Mouse (Mus musculus) 3134 (cell line): ENCODE data around the gene Rbm3.
"Not testable (repeated sequence)": the region's sequence is repeated elsewhere in the genome, so short reads cannot be mapped to it uniquely, and the experiment has no call there.

Experiments
- DNase-seq: peaks from one replicate; pipeline ENCODE4 v3.0.0-alpha.2; 2011; ENCODE audit warnings: low spot score; ENCODE audit not compliant: insufficient read length; ENCODE audit errors: extremely low read depth

Rbm3 gene

DNA sequence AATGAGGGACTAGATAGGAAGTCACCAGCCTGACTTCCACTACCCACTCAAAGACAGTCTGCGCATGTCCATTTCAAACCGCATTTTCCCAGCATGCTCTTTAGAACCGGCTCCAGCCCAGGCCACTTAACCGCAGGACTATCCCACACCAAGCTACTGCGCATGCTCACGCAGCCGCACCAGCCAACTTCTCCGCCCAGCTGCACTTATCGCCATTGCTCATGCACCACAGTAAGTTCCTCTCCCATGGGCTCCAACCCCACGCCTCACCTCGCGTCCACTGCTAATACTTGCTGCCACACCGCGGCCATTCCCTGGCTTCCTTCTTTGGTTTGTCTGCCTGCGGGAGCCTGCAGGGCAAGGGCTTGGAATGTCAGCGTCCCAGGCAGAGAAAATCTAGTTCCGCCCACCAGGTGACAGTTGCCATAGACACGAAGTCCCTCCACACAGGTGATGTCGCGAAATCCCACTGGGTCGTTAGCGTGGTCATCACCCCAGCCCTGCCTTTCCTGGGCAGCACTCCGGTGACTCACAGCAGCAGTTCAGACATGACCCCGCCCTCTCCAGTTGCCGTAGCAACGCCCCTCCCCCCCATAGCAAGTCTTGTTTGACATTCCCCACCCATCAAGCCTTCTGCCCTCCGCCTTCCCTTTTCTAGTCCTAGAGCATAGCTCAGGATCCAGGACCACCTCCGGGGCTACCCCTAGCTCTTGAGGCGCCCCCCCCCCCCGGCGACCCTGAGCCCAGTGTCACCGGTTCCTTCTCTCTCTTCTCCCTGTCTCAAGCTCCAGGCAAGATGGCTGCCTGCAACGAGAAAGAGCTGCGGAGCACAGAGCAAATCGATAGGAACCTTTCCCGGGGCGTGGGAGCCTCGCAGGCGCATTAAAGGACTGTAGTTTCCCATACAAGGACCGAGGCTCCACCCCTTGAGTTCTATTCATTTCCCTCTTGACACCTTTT is 13.4 kb downstream of the Rbm3 start, which contains the start of gene Wdr13:
Gene Wdr13, minus strand, starts transcription at position 876 of the 960 bp plus-strand sequence.
- DNase-seq: peak; percentile 92

GRCm38 (mm10) chrX:8131393-8131792 is 14.3 kb downstream of the Rbm3 start:
- no peak for DNase-seq

DNA sequence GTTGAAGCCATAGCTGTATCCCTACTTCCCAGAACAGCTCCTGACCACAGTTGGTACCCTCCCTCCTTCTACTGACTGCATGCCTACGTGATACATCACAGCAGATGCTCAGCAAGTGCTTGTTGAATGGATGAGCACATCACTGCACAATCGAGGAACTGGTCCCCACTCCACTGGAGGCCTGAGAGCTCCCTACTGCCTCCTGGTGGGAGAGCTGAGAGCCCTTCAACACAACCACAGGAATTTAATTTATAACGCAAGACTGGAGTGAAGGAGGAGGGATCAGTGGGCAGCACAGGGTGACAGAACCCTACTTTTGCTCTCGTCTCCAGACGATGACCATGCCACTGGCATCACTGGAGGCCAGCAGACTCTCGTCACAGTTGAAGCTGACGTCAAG is 20.4 kb downstream of the Rbm3 start:
- DNase-seq: no peak

DNA sequence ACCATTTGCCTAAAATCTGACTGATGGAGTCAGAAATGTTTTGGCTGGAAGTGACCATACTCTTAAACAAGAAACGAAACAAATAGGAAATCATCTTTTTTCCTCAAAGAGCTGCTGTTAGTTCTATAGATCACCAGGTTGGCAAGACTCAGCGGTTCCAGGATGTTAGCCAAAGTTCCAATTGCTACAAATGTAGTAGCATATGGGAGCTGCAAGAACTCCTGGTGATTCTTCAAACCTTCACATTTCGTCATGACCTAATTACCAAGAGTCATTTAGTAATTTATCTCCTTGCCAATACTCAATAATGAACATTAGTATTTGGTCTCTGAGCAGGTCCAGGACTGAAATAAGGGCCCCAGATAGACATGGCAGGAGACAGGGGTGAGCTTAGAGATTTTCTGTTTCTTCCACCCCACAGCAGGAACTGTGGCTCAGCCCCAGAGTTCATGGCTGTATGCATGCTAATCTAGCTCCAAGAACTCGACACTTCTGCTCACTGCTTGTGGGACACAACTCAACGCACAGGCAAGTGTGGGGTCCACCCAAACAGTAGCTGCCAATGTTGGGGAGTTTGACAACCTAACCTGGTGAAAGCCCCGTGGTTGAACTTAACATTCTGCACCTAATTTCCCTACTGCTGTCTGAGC is 21.7 kb downstream of the Rbm3 start:
- DNase-seq: no peak

GRCm38 (mm10) chrX:8117264-8117663 is 28.4 kb downstream of the Rbm3 start:
- no peak for DNase-seq

DNA sequence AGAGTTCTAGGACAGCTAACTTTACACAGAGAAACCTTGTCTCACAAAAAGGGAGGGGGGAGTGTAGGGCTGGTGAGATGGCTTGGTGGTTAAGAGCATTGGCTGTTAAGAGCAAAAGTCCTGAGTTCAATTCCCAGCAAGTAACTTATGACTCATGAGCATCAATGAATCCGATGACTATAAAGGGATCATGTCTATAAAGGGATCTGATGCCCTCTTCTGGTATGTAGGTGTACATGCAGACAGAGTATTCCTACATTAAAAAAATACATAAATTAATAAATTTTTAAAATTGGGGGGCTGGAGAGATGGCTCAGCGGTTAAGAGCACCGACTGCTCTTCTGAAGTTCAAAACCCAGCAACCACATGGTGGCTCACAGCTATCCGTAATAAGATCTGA is 30.4 kb downstream of the Rbm3 start:
- no peak for DNase-seq

- DNase-seq: no peak
Measured at GRCm38 (mm10) chrX:8105019-8105418, 40.7 kb downstream of the Rbm3 start.

- DNase-seq: no peak
Measured at GRCm38 (mm10) chrX:8102213-8102668, 43.4 kb downstream of the Rbm3 start.

GRCm38 (mm10) chrX:8101017-8101416 is 44.7 kb downstream of the Rbm3 start:
- no peak for DNase-seq

DNA sequence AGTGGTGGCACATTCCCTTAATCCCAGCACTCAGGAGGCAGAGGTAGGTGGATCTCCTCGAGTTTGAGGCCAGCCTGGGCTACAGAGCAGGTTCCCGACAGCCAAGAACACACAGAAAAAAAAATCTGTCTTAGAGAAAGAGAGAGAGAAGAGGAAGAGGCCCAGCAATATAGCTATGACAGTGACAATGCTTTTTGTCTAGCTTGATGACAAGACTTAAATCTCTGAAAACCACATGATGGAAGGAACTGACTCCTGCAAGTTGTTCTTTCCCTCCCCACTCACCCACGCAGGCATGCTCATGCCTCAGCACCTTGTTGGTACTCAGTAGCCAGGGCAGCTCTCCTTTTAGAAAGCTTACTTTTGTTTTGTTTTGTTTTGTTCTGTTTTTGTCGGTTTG is 46.2 kb downstream of the Rbm3 start:
- DNase-seq: no peak

GRCm38 (mm10) chrX:8096787-8097242 is 48.9 kb downstream of the Rbm3 start:
- DNase-seq: peak; percentile 91

GRCm38 (mm10) chrX:8096068-8096786 is 49.5 kb downstream of the Rbm3 start:
- not testable (repeated sequence) for DNase-seq

- DNase-seq: no peak
Measured at GRCm38 (mm10) chrX:8095546-8095945, 50.1 kb downstream of the Rbm3 start.

DNA sequence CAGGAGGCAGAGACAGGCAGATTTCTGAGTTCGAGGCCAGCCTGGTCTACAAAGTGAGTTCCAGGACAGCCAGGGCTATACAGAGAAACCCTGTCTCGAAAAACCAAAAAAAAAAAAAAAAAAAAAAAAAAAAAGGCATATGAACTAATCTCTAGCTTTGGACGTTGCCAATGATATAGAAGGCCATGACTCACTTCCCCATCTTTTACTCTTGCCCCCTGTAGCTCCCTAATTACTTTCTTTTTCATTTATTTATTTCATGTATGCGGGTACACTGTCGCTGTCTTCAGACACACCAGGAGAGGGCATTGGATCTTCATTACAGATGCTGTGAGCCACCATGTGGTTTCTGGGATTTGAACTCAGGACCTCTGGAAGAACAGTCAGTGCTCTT is 54.7 kb downstream of the Rbm3 start:
- DNase-seq: not testable (repeated sequence)

DNA sequence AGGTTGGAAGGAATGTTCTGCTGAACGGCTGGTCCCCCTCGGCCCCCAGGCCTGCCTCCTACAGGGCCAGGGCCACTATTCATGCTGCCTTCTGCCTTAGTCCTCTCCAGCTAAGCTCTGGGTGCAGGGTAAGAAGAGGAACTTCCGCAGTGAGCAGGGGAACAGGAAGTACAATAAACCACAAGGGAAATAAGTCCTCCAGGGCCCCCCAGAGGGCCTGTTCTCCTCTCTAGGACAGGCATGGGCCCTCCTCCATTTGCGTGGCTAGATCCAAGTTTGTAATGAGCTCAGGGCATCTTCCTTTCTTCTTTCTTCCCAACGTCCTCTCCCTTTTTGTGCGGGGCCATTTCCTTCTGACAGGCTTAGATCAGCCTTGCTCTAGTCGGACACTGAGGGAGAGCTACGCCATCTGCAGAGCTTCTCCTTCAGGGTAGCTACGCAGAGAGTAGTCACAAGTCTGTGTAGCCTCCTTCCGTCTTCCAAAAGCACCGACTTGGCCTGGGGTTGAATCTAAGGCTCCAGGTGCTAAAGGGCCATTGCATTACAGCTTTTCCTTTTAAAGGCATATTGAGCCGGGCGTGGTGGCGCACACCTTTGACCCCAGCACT is 55.2 kb downstream of the Rbm3 start, which contains the start of gene Was:
Gene Was, minus strand, starts transcription at position 153 of the 608 bp plus-strand sequence.
- no peak for DNase-seq

GRCm38 (mm10) chrX:8089746-8090145 is 55.9 kb downstream of the Rbm3 start:
- DNase-seq: no peak
